Mouse (Mus musculus): ENCODE measurements around the gene Gm37240. TPM values are rescaled to one million over a fixed set of nuclear protein-coding genes. Genes with fewer than 3 reads are reported as not detected.
A peak's percentile ranks its signal among the peaks of the same experiment; 100 is the strongest.

The Gm37240 gene
- polyA plus RNA-seq, 1 experiment from 2014 or later = 11.4 TPM

DNA sequence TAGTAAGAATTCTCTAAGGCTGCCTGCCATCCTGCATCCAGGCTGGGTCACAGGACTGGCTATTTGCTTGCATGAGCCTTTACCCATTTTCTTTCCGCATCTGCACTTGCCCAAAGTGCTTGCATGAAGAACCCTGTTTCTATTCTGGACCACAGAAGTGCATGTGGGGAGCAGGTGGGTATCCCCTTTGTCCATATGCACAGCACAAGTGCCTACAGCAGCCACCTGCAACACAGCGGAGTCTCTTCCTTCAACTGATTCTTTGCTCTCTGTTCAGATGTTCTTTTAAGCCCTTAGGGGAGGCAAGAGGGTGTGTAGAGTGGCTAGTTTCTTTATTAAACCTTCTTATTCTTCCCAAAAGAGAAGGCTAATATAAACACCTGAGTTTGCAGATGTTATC is 1133.5 kb downstream of the Gm37240 start:
- Histone ChIP-seq H3K4me2 (ENCODE audit: low read depth, low read length) (no peak overlapping the region), H3K9me3 (replicated peaks; ENCODE audit: control insufficient read depth, low read length) (no peaks in the 10 kb centered on the region), H3K27ac (ENCODE audit: low read length) (no peak overlapping the region), H3K9ac (ENCODE audit: low read length) (no peak overlapping the region), H3K27me3 (ENCODE audit: control insufficient read depth, insufficient read depth, low read length) (no peaks in the 10 kb centered on the region), H3K4me3 (replicated peaks; ENCODE audit: low read length) (no peak overlapping the region), H3K36me3 (ENCODE audit: control insufficient read depth, insufficient read depth, low read length) (no peaks in the 10 kb centered on the region), H3K4me1 (ENCODE audit: control insufficient read depth, insufficient read depth, low read length) (no peaks in the 10 kb centered on the region)
- ATAC-seq (ENCODE audit: insufficient read depth, low FRiP score) = no peak
- WGBS = 90% methylated on average over 2 of the region's 2 CpGs

DNA sequence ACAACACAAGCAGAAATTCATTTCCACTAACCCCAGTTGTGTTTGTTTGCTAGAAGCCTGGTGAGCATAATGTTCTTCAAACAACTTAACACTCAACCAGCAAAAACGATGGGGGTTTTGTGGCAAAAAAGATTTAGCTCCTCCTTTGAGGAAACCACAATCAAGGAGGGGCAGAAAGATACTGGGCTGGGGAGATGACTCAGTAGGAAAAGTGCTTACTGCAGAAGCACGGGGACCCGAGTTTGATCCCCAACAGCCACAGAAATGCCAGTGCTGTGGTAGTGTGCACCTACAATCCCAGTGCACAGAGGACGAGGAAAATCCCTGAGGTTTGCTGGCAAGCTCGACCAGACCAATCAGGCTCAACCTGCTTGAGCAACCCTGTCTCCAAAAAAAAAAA is 1138.1 kb downstream of the Gm37240 start:
- no peak overlapping the region for H3K4me2 ChIP-seq (ENCODE audit: low read depth, low read length)

GRCm38 (mm10) chr3:84748139-84748538 is 1139.2 kb downstream of the Gm37240 start:
- no peak for ATAC-seq (ENCODE audit: insufficient read depth, low FRiP score)
- H3K4me1 ChIP-seq (ENCODE audit: control insufficient read depth, insufficient read depth, low read length) = peaks cover 7% of the 10 kb centered on the region; the same call in 1 of the 2 replicates
- H3K9me3 ChIP-seq (replicated peaks; ENCODE audit: control insufficient read depth, low read length) = no peaks in the 10 kb centered on the region
- H3K4me2 ChIP-seq (ENCODE audit: low read depth, low read length) = no peak overlapping the region
- WGBS = 82% methylated on average over 5 of the region's 5 CpGs
- no peak overlapping the region for H3K4me3 ChIP-seq (replicated peaks; ENCODE audit: low read length)
- no peak overlapping the region for H3K27ac ChIP-seq (ENCODE audit: low read length)
- no peak overlapping the region for H3K9ac ChIP-seq (ENCODE audit: low read length)
- no peaks in the 10 kb centered on the region for H3K27me3 ChIP-seq (ENCODE audit: control insufficient read depth, insufficient read depth, low read length)
- no peaks in the 10 kb centered on the region for H3K36me3 ChIP-seq (ENCODE audit: control insufficient read depth, insufficient read depth, low read length)

More for the DNA sequence above, 1138.1 kb downstream of the Gm37240 start:
- Histone ChIP-seq H3K36me3 (ENCODE audit: control insufficient read depth, insufficient read depth, low read length) (no peaks in the 10 kb centered on the region), H3K27ac (ENCODE audit: low read length) (no peak overlapping the region), H3K4me3 (replicated peaks; ENCODE audit: low read length) (no peak overlapping the region), H3K9ac (ENCODE audit: low read length) (no peak overlapping the region), H3K27me3 (ENCODE audit: control insufficient read depth, insufficient read depth, low read length) (no peaks in the 10 kb centered on the region), H3K9me3 (replicated peaks; ENCODE audit: control insufficient read depth, low read length) (no peaks in the 10 kb centered on the region), H3K4me1 (ENCODE audit: control insufficient read depth, insufficient read depth, low read length) (peaks cover 7% of the 10 kb centered on the region; the same call in 1 of the 2 replicates)
- no peak for ATAC-seq (ENCODE audit: insufficient read depth, low FRiP score)
- WGBS = 54% methylated on average over 5 of the region's 5 CpGs

GRCm38 (mm10) chr3:84745537-84746189 is 1141.7 kb downstream of the Gm37240 start:
- peak overlapping the region; percentile 32; the same call in 1 of the 2 replicates for H3K9ac ChIP-seq (ENCODE audit: low read length)
- no peaks in the 10 kb centered on the region for H3K9me3 ChIP-seq (replicated peaks; ENCODE audit: control insufficient read depth, low read length)
- ATAC-seq (ENCODE audit: insufficient read depth, low FRiP score) = peak; percentile 90
- no peak overlapping the region for H3K4me3 ChIP-seq (replicated peaks; ENCODE audit: low read length)
- 28% methylated on average over 18 of the region's 18 CpGs for whole genome bisulfite sequencing
- H3K36me3 ChIP-seq (ENCODE audit: control insufficient read depth, insufficient read depth, low read length) = no peaks in the 10 kb centered on the region
- H3K27ac ChIP-seq (ENCODE audit: low read length) = peak overlapping the region; percentile 69
- H3K27me3 ChIP-seq (ENCODE audit: control insufficient read depth, insufficient read depth, low read length) = no peaks in the 10 kb centered on the region
- peak overlapping the region; percentile 28 for H3K4me2 ChIP-seq (ENCODE audit: low read depth, low read length)
- peaks cover 7% of the 10 kb centered on the region; the same call in 1 of the 2 replicates for H3K4me1 ChIP-seq (ENCODE audit: control insufficient read depth, insufficient read depth, low read length)

- H3K27ac ChIP-seq (ENCODE audit: low read length) = peak overlapping the region; percentile 69
- WGBS = 51% methylated on average over 13 of the region's 13 CpGs
- H3K36me3 ChIP-seq (ENCODE audit: control insufficient read depth, insufficient read depth, low read length) = no peaks in the 10 kb centered on the region
- H3K27me3 ChIP-seq (ENCODE audit: control insufficient read depth, insufficient read depth, low read length) = no peaks in the 10 kb centered on the region
- peaks cover 7% of the 10 kb centered on the region; the same call in 1 of the 2 replicates for H3K4me1 ChIP-seq (ENCODE audit: control insufficient read depth, insufficient read depth, low read length)
- H3K9me3 ChIP-seq (replicated peaks; ENCODE audit: control insufficient read depth, low read length) = no peaks in the 10 kb centered on the region
- no peak overlapping the region for H3K4me3 ChIP-seq (replicated peaks; ENCODE audit: low read length)
- peak overlapping the region; percentile 28; the same call in 1 of the 2 replicates for H3K4me2 ChIP-seq (ENCODE audit: low read depth, low read length)
- peak; percentile 58 for ATAC-seq (ENCODE audit: insufficient read depth, low FRiP score)
- no peak overlapping the region for H3K9ac ChIP-seq (ENCODE audit: low read length)
Observed at GRCm38 (mm10) chr3:84744707-84745106, 1142.6 kb downstream of the Gm37240 start.

DNA sequence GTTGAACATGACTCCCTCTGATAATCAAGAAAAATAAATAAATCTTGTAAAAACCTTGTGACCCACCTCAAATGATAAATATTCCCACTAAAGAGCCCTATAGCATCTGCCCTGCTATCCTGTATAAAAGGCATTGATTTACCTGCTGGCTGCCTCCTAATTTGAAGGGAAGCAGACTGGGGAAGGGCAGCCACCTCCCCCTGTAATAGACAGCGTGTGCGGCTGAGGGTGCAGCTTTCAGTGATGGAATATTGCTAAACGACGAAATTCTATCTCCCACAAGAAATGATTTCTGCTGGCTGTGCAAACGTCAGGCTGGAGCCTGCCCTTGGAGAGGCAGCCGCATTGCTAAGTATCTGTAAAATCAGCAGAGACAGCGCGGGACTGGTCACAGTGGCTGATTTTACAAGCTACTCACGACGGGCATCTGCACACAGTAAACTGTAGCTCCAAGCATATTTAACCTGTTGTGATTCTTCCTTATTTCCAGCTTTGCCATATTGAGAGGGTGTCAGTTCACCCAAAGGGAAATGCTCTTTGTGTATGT is 1147.2 kb downstream of the Gm37240 start:
- H3K9ac ChIP-seq (ENCODE audit: low read length) = no peak overlapping the region
- H3K4me2 ChIP-seq (ENCODE audit: low read depth, low read length) = no peak overlapping the region
- H3K4me1 ChIP-seq (ENCODE audit: control insufficient read depth, insufficient read depth, low read length) = peaks cover 7% of the 10 kb centered on the region; the same call in 1 of the 2 replicates
- no peaks in the 10 kb centered on the region for H3K36me3 ChIP-seq (ENCODE audit: control insufficient read depth, insufficient read depth, low read length)
- H3K27me3 ChIP-seq (ENCODE audit: control insufficient read depth, insufficient read depth, low read length) = no peaks in the 10 kb centered on the region
- no peaks in the 10 kb centered on the region for H3K9me3 ChIP-seq (replicated peaks; ENCODE audit: control insufficient read depth, low read length)
- H3K4me3 ChIP-seq (replicated peaks; ENCODE audit: low read length) = no peak overlapping the region
- no peak overlapping the region for H3K27ac ChIP-seq (ENCODE audit: low read length)
- 33% methylated on average over 10 of the region's 10 CpGs for WGBS
- ATAC-seq (ENCODE audit: insufficient read depth, low FRiP score) = no peak

GRCm38 (mm10) chr3:84737137-84737536 is 1150.2 kb downstream of the Gm37240 start:
- Histone ChIP-seq H3K4me3 (replicated peaks; ENCODE audit: low read length) (no peak overlapping the region), H3K27me3 (ENCODE audit: control insufficient read depth, insufficient read depth, low read length) (no peaks in the 10 kb centered on the region), H3K27ac (ENCODE audit: low read length) (no peak overlapping the region), H3K4me2 (ENCODE audit: low read depth, low read length) (no peak overlapping the region), H3K9ac (ENCODE audit: low read length) (no peak overlapping the region), H3K4me1 (ENCODE audit: control insufficient read depth, insufficient read depth, low read length) (0 out of 2 replicates have a peak, but pooled peaks cover under 1% of the 10 kb centered on the region), H3K36me3 (ENCODE audit: control insufficient read depth, insufficient read depth, low read length) (no peaks in the 10 kb centered on the region), H3K9me3 (replicated peaks; ENCODE audit: control insufficient read depth, low read length) (no peaks in the 10 kb centered on the region)
- ATAC-seq (ENCODE audit: insufficient read depth, low FRiP score) = no peak
- 73% methylated on average over 3 of the region's 3 CpGs for WGBS

- no peak overlapping the region for H3K27ac ChIP-seq (ENCODE audit: low read length)
- ATAC-seq (ENCODE audit: insufficient read depth, low FRiP score) = no peak
- H3K4me1 ChIP-seq (ENCODE audit: control insufficient read depth, insufficient read depth, low read length) = peaks cover 8% of the 10 kb centered on the region
- H3K4me3 ChIP-seq (replicated peaks; ENCODE audit: low read length) = no peak overlapping the region
- WGBS = 48% methylated on average over 10 of the region's 10 CpGs
- no peak overlapping the region for H3K4me2 ChIP-seq (ENCODE audit: low read depth, low read length)
- no peak overlapping the region for H3K9ac ChIP-seq (ENCODE audit: low read length)
- no peaks in the 10 kb centered on the region for H3K36me3 ChIP-seq (ENCODE audit: control insufficient read depth, insufficient read depth, low read length)
- no peaks in the 10 kb centered on the region for H3K27me3 ChIP-seq (ENCODE audit: control insufficient read depth, insufficient read depth, low read length)
- H3K9me3 ChIP-seq (replicated peaks; ENCODE audit: control insufficient read depth, low read length) = no peaks in the 10 kb centered on the region
Observed at GRCm38 (mm10) chr3:84735716-84736115, 1151.6 kb downstream of the Gm37240 start.

- H3K4me1 ChIP-seq (ENCODE audit: control insufficient read depth, insufficient read depth, low read length) = peaks cover 8% of the 10 kb centered on the region
- H3K9ac ChIP-seq (ENCODE audit: low read length) = no peak overlapping the region
- H3K4me2 ChIP-seq (ENCODE audit: low read depth, low read length) = peak overlapping the region; percentile 47
- no peaks in the 10 kb centered on the region for H3K9me3 ChIP-seq (replicated peaks; ENCODE audit: control insufficient read depth, low read length)
- no peaks in the 10 kb centered on the region for H3K36me3 ChIP-seq (ENCODE audit: control insufficient read depth, insufficient read depth, low read length)
- no peaks in the 10 kb centered on the region for H3K27me3 ChIP-seq (ENCODE audit: control insufficient read depth, insufficient read depth, low read length)
- WGBS = 22% methylated on average over 6 of the region's 6 CpGs
- H3K4me3 ChIP-seq (replicated peaks; ENCODE audit: low read length) = 0 out of 2 replicates have a peak overlapping the region, but pooled peaks have one; percentile 11
- ATAC-seq (ENCODE audit: insufficient read depth, low FRiP score) = no peak
- no peak overlapping the region for H3K27ac ChIP-seq (ENCODE audit: low read length)
Observed at GRCm38 (mm10) chr3:84732516-84732915, 1154.8 kb downstream of the Gm37240 start.
